Mouse (Mus musculus): ENCODE measurements at regions not wholly inside any gene's neighbourhood (a gene's known extent, or its start where the extent isn't known, plus 50 kb on each side); places are given as distances from the start of the nearest gene placed in this dataset.

DNA sequence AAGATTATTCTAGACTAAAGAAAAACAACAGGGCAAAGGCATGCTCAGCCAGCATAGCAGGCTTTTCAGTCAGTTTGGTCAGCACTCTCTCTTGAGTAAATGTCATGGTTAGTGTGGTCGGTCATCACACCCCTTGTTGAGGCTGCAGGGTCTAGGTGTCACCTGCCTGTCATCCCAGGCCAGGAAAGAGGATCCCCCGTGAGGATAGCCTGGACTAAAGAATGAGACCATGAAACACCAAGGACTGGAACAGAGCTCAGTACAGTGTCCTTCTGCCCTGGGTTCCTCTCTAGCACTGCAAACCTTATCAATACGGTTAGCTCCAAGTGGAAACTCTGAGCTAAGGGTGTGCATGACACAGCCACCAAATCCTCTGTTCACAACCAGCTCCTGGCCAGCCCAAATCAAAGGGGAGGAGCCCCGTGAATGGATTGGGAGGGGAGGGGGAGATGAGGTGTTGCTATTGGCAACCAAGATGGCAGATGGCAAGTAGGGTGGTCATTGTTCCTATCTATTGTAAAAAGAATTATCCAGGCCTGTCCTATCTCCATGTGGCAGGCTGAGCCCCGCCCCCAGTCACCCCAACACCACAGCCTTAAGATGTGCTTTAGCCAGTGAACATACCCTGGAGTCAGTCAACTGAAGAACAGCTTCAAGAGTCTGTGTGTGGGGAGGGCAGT lies 87.4 kb downstream of the Cstad start:
- no peak for TF ChIP-seq CTCF (IDR thresholded peaks at IDR 0.05; ENCODE audit: borderline replicate concordance, control insufficient read depth, extremely low read depth, insufficient read depth, low read length, poor library complexity)
- TF ChIP-seq POLR2A (IDR thresholded peaks at IDR 0.05; ENCODE audit: control insufficient read depth, extremely low read depth, insufficient read depth, low read length, poor library complexity): no peak
